Mouse (Mus musculus) CH12.LX (cell line): ENCODE results near the gene Ippk. TPM values are rescaled to one million over a fixed set of nuclear protein-coding genes. Genes with fewer than 3 reads are reported as not detected.

ENCODE experiments used
- DNase-seq: peaks from one replicate; pipeline ENCODE4 v3.0.0-alpha.2; 2013; ENCODE audit errors: extremely low read depth
- H3K27ac ChIP-seq: 2 replicates; pipeline ENCODE4 v1.5.1; 2012; ENCODE audit warnings: low read depth, mild to moderate bottlenecking, control low read depth, moderate library complexity; ENCODE audit not compliant: insufficient read depth
- H3K27me3 ChIP-seq: replicated peaks from 2 replicates; pipeline ENCODE3; 2012; ENCODE audit warnings: inconsistent platforms
- H3K36me3 ChIP-seq, 2 experiments: replicated peaks in 1 of 2; 2 replicates each; pipeline versions ENCODE3 to v1.6.1; 2012; ENCODE audit warnings: inconsistent platforms in 1 of 2, low read length in 1 of 2, mild to moderate bottlenecking in 1 of 2, mixed read lengths in 1 of 2, moderate library complexity in 1 of 2; ENCODE audit not compliant: control insufficient read depth in 1 of 2, insufficient read depth in 1 of 2
- H3K4me1 ChIP-seq, 2 experiments: 2 replicates each; pipeline ENCODE4 v1.6.1; 2012; ENCODE audit warnings: inconsistent platforms in 1 of 2, moderate library complexity in 1 of 2; ENCODE audit not compliant: insufficient read depth in 2 of 2, control insufficient read depth in 1 of 2
- H3K4me2 ChIP-seq: 2 replicates; pipeline ENCODE4 v1.6.1; 2012; ENCODE audit warnings: low read depth, mild to moderate bottlenecking, control low read depth; ENCODE audit not compliant: poor library complexity, insufficient read depth, severe bottlenecking
- H3K4me3 ChIP-seq, 3 experiments: fragments of 150-350 bp in 1 of 3; sonication (generic) in 1 of 3; replicated peaks in 1 of 3; 2 replicates each; pipeline versions ENCODE3 to v1.5.1; 2011 to 2012; ENCODE audit warnings: low read depth in 2 of 3, low read length in 2 of 3, mild to moderate bottlenecking in 2 of 3, moderate library complexity in 2 of 3, control low read depth in 1 of 3, improper control_type of control experiment in 1 of 3, inconsistent platforms in 1 of 3, mixed read lengths in 1 of 3; ENCODE audit not compliant: poor library complexity in 1 of 3
- H3K79me2 ChIP-seq: replicated peaks from 2 replicates; pipeline ENCODE4 v1.6.1; 2012; ENCODE audit warnings: mild to moderate bottlenecking, moderate library complexity; ENCODE audit not compliant: control insufficient read depth, poor library complexity, insufficient read depth, severe bottlenecking; ENCODE audit errors: extremely low read depth
- H3K9ac ChIP-seq: 2 replicates; pipeline ENCODE4 v1.6.1; 2012; ENCODE audit warnings: low read depth, mild to moderate bottlenecking, control low read depth, moderate library complexity; ENCODE audit not compliant: insufficient read depth
- H3K9me3 ChIP-seq: replicated peaks from 2 replicates; pipeline ENCODE3; 2012; ENCODE audit warnings: low read length, inconsistent platforms, mixed read lengths
- CHD1 ChIP-seq: IDR thresholded peaks from 2 replicates; pipeline ENCODE4 v1.6.1; 2012; ENCODE audit warnings: low read depth, low read length, improper control_type of control experiment, inconsistent platforms
- CHD2 ChIP-seq: IDR thresholded peaks from 2 replicates; pipeline ENCODE4 v1.6.1; 2011; ENCODE audit warnings: low read length, improper control_type of control experiment
- CTCF ChIP-seq, 2 experiments: IDR thresholded peaks in 1 of 2; conservative IDR thresholded peaks in 1 of 2; 2 replicates each; pipeline ENCODE4 v1.5.1; 2011 to 2012; ENCODE audit warnings: low read depth in 2 of 2, low read length in 2 of 2, improper control_type of control experiment in 1 of 2, inconsistent platforms in 1 of 2, mild to moderate bottlenecking in 1 of 2, moderate library complexity in 1 of 2
- ELF1 ChIP-seq: IDR thresholded peaks from 2 replicates; pipeline ENCODE4 v1.6.1; 2014; ENCODE audit warnings: low read depth, mild to moderate bottlenecking, inconsistent platforms, low read length, improper control_type of control experiment
- JUN ChIP-seq: IDR thresholded peaks from 2 replicates; pipeline ENCODE4 v1.6.1; 2011; ENCODE audit warnings: low read depth, mild to moderate bottlenecking, low read length, improper control_type of control experiment, moderate library complexity; ENCODE audit not compliant: insufficient read depth
- MAFK ChIP-seq: IDR thresholded peaks from 2 replicates; pipeline ENCODE4 v1.6.1; 2011; ENCODE audit warnings: low read length, improper control_type of control experiment; ENCODE audit not compliant: insufficient replicate concordance
- MAX ChIP-seq: IDR thresholded peaks from 2 replicates; pipeline ENCODE4 v1.6.1; 2011; ENCODE audit warnings: low read length, improper control_type of control experiment
- MXI1 ChIP-seq: IDR thresholded peaks from 2 replicates; pipeline ENCODE4 v1.6.1; 2011; ENCODE audit warnings: mild to moderate bottlenecking, low read depth, low read length, improper control_type of control experiment
- NRF1 ChIP-seq: IDR thresholded peaks from 2 replicates; pipeline ENCODE4 v1.6.1; 2014; ENCODE audit warnings: low read depth, mild to moderate bottlenecking, inconsistent platforms, low read length, improper control_type of control experiment, moderate library complexity
- dilution Hi-C: fragments of 300-500 bp; cut with MboI; formaldehyde crosslinking; loops from 2 replicates; pipeline ENCODE4 v1.14.3; 2020; ENCODE audit warnings: low sequenced_read_pairs; ENCODE audit not compliant: extremely low pct_unique_long_range_greater_than_20kb, extremely low pct_ligation_motif_present
- in situ Hi-C: fragments of 300-500 bp; cut with MboI; formaldehyde crosslinking; loops from 3 replicates; pipeline ENCODE4 v1.14.3; 2019; ENCODE audit warnings: low sequenced_read_pairs, low pct_ligation_motif_present, low pct_unique_long_range_greater_than_20kb, mixed read lengths
- polyA plus RNA-seq: library from polyadenylated mRNA; unstranded; fragments of >175 nt; gene quantifications from 2 replicates; pipeline ENCODE4 v1.2.1, GENCODE M21; 2012; ENCODE audit warnings: low read depth; ENCODE audit not compliant: insufficient read length
- total RNA-seq, 2 experiments: library from RNA; depleted of rRNA; stranded (reverse); fragments of 300-350 nt in 1 of 2; fragments of >200 nt in 1 of 2; gene quantifications; 2 replicates each; pipeline ENCODE4 v1.2.3; 2012 to 2014

The Ippk gene
- total and polyA plus RNA-seq, 3 experiments = 8.7 to 21.5 (median 10.3) TPM

GRCm38 (mm10) chr13:49433268-49434029 is 12.4 kb downstream of the Ippk start:
- H3K4me1 ChIP-seq = peaks cover 0 to 5% of the 10 kb centered on the region in 2 experiments; a peak in 2 of 4 replicates
- H3K79me2 ChIP-seq = no peaks in the 10 kb centered on the region; the same call in 1 of the 2 replicates
- H3K36me3 ChIP-seq = peaks cover 22 to 84% of the 10 kb centered on the region in 2 experiments
- H3K4me3 ChIP-seq = no peak overlapping the region
- DNase-seq = no peak
- in situ Hi-C loops = no loop called here
- no peaks in the 10 kb centered on the region for H3K27me3 ChIP-seq
- TF ChIP-seq MAX (no peak), MAFK (no peak), CHD1 (no peak)
- no peak overlapping the region for H3K4me2 ChIP-seq
- H3K9ac ChIP-seq = no peak overlapping the region
- dilution Hi-C loops = no loop called here
- H3K9me3 ChIP-seq = no peaks in the 10 kb centered on the region
- H3K27ac ChIP-seq = no peak overlapping the region

DNA sequence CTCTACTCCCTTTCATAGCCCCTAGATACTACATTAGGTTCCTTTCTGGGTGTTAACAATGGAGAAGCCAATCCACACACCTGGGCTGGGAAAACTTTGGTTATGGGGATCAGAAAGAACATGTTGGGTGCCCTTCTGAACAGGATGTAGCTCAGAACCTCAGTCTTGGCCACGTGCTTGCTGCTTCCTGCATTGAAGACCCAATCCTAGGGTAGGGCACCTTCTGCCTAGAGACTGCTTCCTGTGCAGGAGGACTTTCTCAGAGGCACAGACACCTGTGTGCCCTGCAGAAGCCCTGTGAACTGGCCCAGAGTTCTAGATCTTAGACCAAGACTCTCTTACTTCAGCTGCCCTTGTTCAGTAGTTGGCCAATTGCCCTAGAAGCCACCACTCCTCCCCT is 14.7 kb downstream of the Ippk start:
- TF ChIP-seq CHD2 (no peak), MXI1 (no peak), ELF1 (no peak)
- DNase-seq = no peak
- Histone ChIP-seq H3K36me3 (peaks cover 22 to 88% of the 10 kb centered on the region in 2 experiments), H3K27me3 (no peaks in the 10 kb centered on the region), H3K79me2 (no peaks in the 10 kb centered on the region), H3K4me1 (no peaks in the 10 kb centered on the region), H3K9ac (no peak overlapping the region), H3K9me3 (no peaks in the 10 kb centered on the region), H3K4me2 (no peak overlapping the region), H3K4me3 (no peak overlapping the region), H3K27ac (no peak overlapping the region)
- dilution Hi-C loops = no loop called here
- in situ Hi-C loops = no loop called here

- no peak overlapping the region for H3K4me3 ChIP-seq
- TF ChIP-seq CTCF (conservative IDR thresholded peaks at IDR 0.05 in 1 of 2, IDR thresholded peaks at IDR 0.05 in 1 of 2; ENCODE audit: low read depth in 2 of 2, low read length in 2 of 2) = no peak
- TF ChIP-seq JUN = no peak
- no peak for TF ChIP-seq NRF1
- H3K27me3 ChIP-seq = no peaks in the 10 kb centered on the region
- H3K79me2 ChIP-seq = no peaks in the 10 kb centered on the region
- no peak overlapping the region for H3K9ac ChIP-seq
- H3K4me2 ChIP-seq = no peak overlapping the region
- in situ Hi-C loops (no loop called here), dilution Hi-C loops (no loop called here)
- no peak for DNase-seq
- no peak overlapping the region for H3K27ac ChIP-seq
- peaks cover 22 to 84% of the 10 kb centered on the region in 2 experiments for H3K36me3 ChIP-seq
- no peaks in the 10 kb centered on the region for H3K4me1 ChIP-seq
- H3K9me3 ChIP-seq = no peaks in the 10 kb centered on the region
These were observed 15.1 kb downstream of the Ippk start for GRCm38 (mm10) chr13:49436170-49436569.
